Mouse (Mus musculus) liver, adult 2 months (tissue): ENCODE data around the gene Tnfrsf22. TPM values are rescaled to one million over a fixed set of nuclear protein-coding genes. Genes with fewer than 3 reads are reported as not detected.

Experiments used
- DNase-seq: peaks from one replicate; pipeline ENCODE4 v3.0.0-alpha.2; 2011; ENCODE audit warnings: low read depth, low spot score; ENCODE audit errors: extremely low read depth
- H3K27ac ChIP-seq: fragments of 200-500 bp; replicated peaks from 2 replicates; pipeline ENCODE4 v1.5.1; 2012; ENCODE audit warnings: low read depth, mild to moderate bottlenecking, control low read depth, inconsistent platforms, low read length; ENCODE audit not compliant: insufficient read depth
- H3K27me3 ChIP-seq: fragments of 200-500 bp; 2 replicates; pipeline ENCODE4 v1.6.1; 2012; ENCODE audit warnings: mild to moderate bottlenecking, moderate library complexity, low read length, inconsistent platforms; ENCODE audit not compliant: control insufficient read depth, insufficient read depth
- H3K36me3 ChIP-seq: fragments of 200-500 bp; 2 replicates; pipeline ENCODE4 v1.6.1; 2012; ENCODE audit warnings: low read length, inconsistent platforms; ENCODE audit not compliant: control insufficient read depth, insufficient read depth
- H3K4me1 ChIP-seq: fragments of 200-500 bp; 2 replicates; pipeline ENCODE4 v1.6.1; 2011; ENCODE audit warnings: low read length; ENCODE audit not compliant: control insufficient read depth, insufficient read depth
- H3K4me3 ChIP-seq: fragments of 200-500 bp; 2 replicates; pipeline ENCODE4 v1.5.1; 2011; ENCODE audit warnings: low read depth, mild to moderate bottlenecking, control low read depth, low read length, moderate library complexity; ENCODE audit not compliant: insufficient read depth
- H3K79me2 ChIP-seq: fragments of 200-500 bp; 2 replicates; pipeline ENCODE4 v1.6.1; 2012; ENCODE audit warnings: inconsistent platforms, mild to moderate bottlenecking, low read length, moderate library complexity; ENCODE audit not compliant: control insufficient read depth, insufficient read depth
- H3K9ac ChIP-seq: fragments of 200-500 bp; 2 replicates; pipeline ENCODE4 v1.6.1; 2012; ENCODE audit warnings: low read depth, mild to moderate bottlenecking, control low read depth, inconsistent platforms, low read length
- CTCF ChIP-seq: fragments of 200-500 bp; IDR thresholded peaks from 2 replicates; pipeline ENCODE4 v1.5.1; 2011; ENCODE audit warnings: low read depth, low read length, control low read depth
- POLR2A ChIP-seq: fragments of 200-500 bp; IDR thresholded peaks from 2 replicates; pipeline ENCODE4 v1.6.1; 2011; ENCODE audit warnings: low read length, control low read depth; ENCODE audit not compliant: insufficient read depth; ENCODE audit errors: extremely low read depth
- WGBS: fragments of 180-500 bp; shearing (Covaris S2); methylation state at CpG from one replicate; pipeline ENCODE4 v1.1.7; 2018; 5-methylcytosine and 5-hydroxymethylcytosine counted together
- polyA plus RNA-seq: library from polyadenylated mRNA; depleted of rRNA; stranded (reverse); fragments of >200 nt; gene quantifications from 2 replicates; pipeline ENCODE4 v1.2.3, GENCODE M21; 2012; rRNA removed
- total RNA-seq: library from RNA; depleted of rRNA; stranded (reverse); fragments of >200 nt; gene quantifications from 2 replicates; pipeline ENCODE4 v1.2.3, GENCODE M21; 2014; rRNA removed

The Tnfrsf22 gene
- 0.37 and 0.40 TPM in 2 replicates for total RNA-seq
- 0.68 and 0.93 TPM in 2 replicates for polyA plus RNA-seq

- peak; percentile 70 for DNase-seq
- Histone ChIP-seq H3K27me3 (no peaks in the 10 kb centered on the region), H3K9ac (peak within 1 kb of the TSS; percentile 22; the same call in 1 of the 2 replicates), H3K4me3 (peak within 1 kb of the TSS; percentile 73), H3K4me1 (no peaks in the 10 kb centered on the region; the same call in 1 of the 2 replicates), H3K27ac (no peak within 1 kb of the TSS), H3K79me2 (no peaks in the 10 kb centered on the region), H3K36me3 (no peaks in the 10 kb centered on the region)
- TF ChIP-seq POLR2A (no peak), CTCF (no peak)
- WGBS, result 6% methylated on average over 39 of the region's 39 CpGs
Observed at GRCm38 (mm10) chr7:143649034-143649768, at the start of gene Tnfrsf22. Tnfrsf22 (minus strand) TSS chr7:143649661.

GRCm38 (mm10) chr7:143696140-143696539 lies 46.7 kb upstream of the Tnfrsf22 start:
- Histone ChIP-seq H3K27ac (no peak overlapping the region), H3K27me3 (no peaks in the 10 kb centered on the region), H3K4me1 (no peaks in the 10 kb centered on the region), H3K79me2 (no peaks in the 10 kb centered on the region), H3K4me3 (no peak overlapping the region), H3K9ac (no peak overlapping the region), H3K36me3 (no peaks in the 10 kb centered on the region; the same call in 1 of the 2 replicates)
- peak; percentile 44 for DNase-seq
- TF ChIP-seq CTCF (peak; percentile 34; the same call in 1 of the 2 replicates), POLR2A (no peak)
- 66% methylated on average over 2 of the region's 2 CpGs for WGBS

- TF ChIP-seq POLR2A (no peak), CTCF (no peak)
- DNase-seq, result no peak
- H3K36me3 ChIP-seq, result no peaks in the 10 kb centered on the region; the same call in 1 of the 2 replicates
- no peaks in the 10 kb centered on the region for H3K4me1 ChIP-seq
- no peaks in the 10 kb centered on the region for H3K27me3 ChIP-seq
- H3K9ac ChIP-seq, result no peak overlapping the region
- no peaks in the 10 kb centered on the region for H3K79me2 ChIP-seq
- no peak overlapping the region for H3K27ac ChIP-seq
- H3K4me3 ChIP-seq, result no peak overlapping the region
- WGBS, result 92% methylated on average over 7 of the region's 7 CpGs
Observed at GRCm38 (mm10) chr7:143694550-143694949, 45.1 kb upstream of the Tnfrsf22 start.

GRCm38 (mm10) chr7:143692746-143693510 lies 43.5 kb upstream of the Tnfrsf22 start:
- DNase-seq, result no peak
- WGBS, result 95% methylated on average over 12 of the region's 12 CpGs
- no peak for TF ChIP-seq CTCF
- no peak for TF ChIP-seq POLR2A
- no peak overlapping the region for H3K4me3 ChIP-seq
- H3K36me3 ChIP-seq, result no peaks in the 10 kb centered on the region
- H3K4me1 ChIP-seq, result no peaks in the 10 kb centered on the region
- no peaks in the 10 kb centered on the region for H3K27me3 ChIP-seq
- no peaks in the 10 kb centered on the region for H3K79me2 ChIP-seq
- H3K27ac ChIP-seq, result no peak overlapping the region
- H3K9ac ChIP-seq, result no peak overlapping the region

GRCm38 (mm10) chr7:143691909-143692308 lies 42.4 kb upstream of the Tnfrsf22 start:
- no peak overlapping the region for H3K27ac ChIP-seq
- TF ChIP-seq CTCF, result no peak
- TF ChIP-seq POLR2A, result no peak
- H3K9ac ChIP-seq, result no peak overlapping the region
- no peaks in the 10 kb centered on the region for H3K27me3 ChIP-seq
- 95% methylated on average over 4 of the region's 4 CpGs for WGBS
- H3K4me1 ChIP-seq, result no peaks in the 10 kb centered on the region
- no peaks in the 10 kb centered on the region for H3K36me3 ChIP-seq
- no peak for DNase-seq
- no peak overlapping the region for H3K4me3 ChIP-seq
- no peaks in the 10 kb centered on the region for H3K79me2 ChIP-seq
